Mouse (Mus musculus) brain, embryonic 18.5 days (tissue): ENCODE data around the gene Slc22a5.
"Not testable (repeated sequence)": the region's sequence is repeated elsewhere in the genome, so short reads cannot be mapped to it uniquely, and the experiment has no call there.

Experiments used
- DNase-seq: peaks from one replicate; pipeline ENCODE4 v3.0.0-alpha.2; 2012; ENCODE audit warnings: low read depth, low spot score

Slc22a5 gene

GRCm38 (mm10) chr11:53889091-53889645, 2.3 kb downstream of the Slc22a5 start:
- no peak for DNase-seq

- no peak for DNase-seq
These were observed 3.2 kb downstream of the Slc22a5 start for GRCm38 (mm10) chr11:53888242-53888641.

GRCm38 (mm10) chr11:53883287-53883686, 8.2 kb downstream of the Slc22a5 start:
- no peak for DNase-seq

- not testable (repeated sequence) for DNase-seq
These were observed 13.4 kb downstream of the Slc22a5 start for GRCm38 (mm10) chr11:53878096-53878495.

- no peak for DNase-seq
These were observed 15.0 kb downstream of the Slc22a5 start for GRCm38 (mm10) chr11:53876488-53876887.

GRCm38 (mm10) chr11:53874706-53875105, 16.8 kb downstream of the Slc22a5 start:
- DNase-seq, result no peak

GRCm38 (mm10) chr11:53873909-53874704, 17.4 kb downstream of the Slc22a5 start:
- DNase-seq, result not testable (repeated sequence)

- no peak for DNase-seq
These were observed 19.5 kb downstream of the Slc22a5 start for GRCm38 (mm10) chr11:53871786-53872507.

GRCm38 (mm10) chr11:53869172-53869571, 22.3 kb downstream of the Slc22a5 start:
- no peak for DNase-seq

GRCm38 (mm10) chr11:53868323-53868722, 23.1 kb downstream of the Slc22a5 start:
- not testable (repeated sequence) for DNase-seq

GRCm38 (mm10) chr11:53864724-53865310, 26.6 kb downstream of the Slc22a5 start:
- DNase-seq, result not testable (repeated sequence)

GRCm38 (mm10) chr11:53860944-53861343, 30.5 kb downstream of the Slc22a5 start:
- DNase-seq, result not testable (repeated sequence)

GRCm38 (mm10) chr11:53858761-53859580, 32.5 kb downstream of the Slc22a5 start, which contains the start of gene Gm12216:
Gene Gm12216 (minus strand): TSS chr11:53859256.
- not testable (repeated sequence) for DNase-seq

GRCm38 (mm10) chr11:53858058-53858760, 33.3 kb downstream of the Slc22a5 start:
- DNase-seq, result no peak

- no peak for DNase-seq
These were observed 37.8 kb downstream of the Slc22a5 start for GRCm38 (mm10) chr11:53853665-53854064.

- no peak for DNase-seq
These were observed 39.7 kb downstream of the Slc22a5 start for GRCm38 (mm10) chr11:53851795-53852194.

GRCm38 (mm10) chr11:53849588-53850320, 41.7 kb downstream of the Slc22a5 start:
- peak; percentile 26 for DNase-seq

GRCm38 (mm10) chr11:53845680-53846079, 45.8 kb downstream of the Slc22a5 start:
- no peak for DNase-seq

GRCm38 (mm10) chr11:53843106-53843505, 48.4 kb downstream of the Slc22a5 start:
- no peak for DNase-seq

GRCm38 (mm10) chr11:53842161-53842581, 49.3 kb downstream of the Slc22a5 start:
- no peak for DNase-seq
